29 mouse cellular contexts compared by ENCODE assay signal in genomic region chr15:62920520-62920919, GRCm38 (mm10).
DNase-seq lines count a peak whose midpoint lies in the region; ATAC-seq and TF ChIP-seq lines count a peak whose summit lies in the region.
"Had no signal": no experiment of that assay in that cellular context is flagged by ENCODE, and none has a peak within 500 bp of the region (broad histone marks: within the 10 kb centered on the region; RNA-seq: fewer than 3 reads in every experiment).

No protein-coding gene starts in this region.

- no peak for TF ChIP-seq CTCF in heart, postnatal 0 days (IDR thresholded peaks at IDR 0.05; ENCODE audit: low read depth)

- no peak for DNase-seq in heart, embryonic 10.5 days (ENCODE audit: low spot score)
- no peak for DNase-seq in heart, postnatal 36 days
- no peak for DNase-seq in heart, postnatal 0 days (ENCODE audit: low spot score)
- no peak for DNase-seq in heart, postnatal 10 days
- DNase-seq in MN1 (ENCODE audit: low spot score) = peak; percentile 44
- peak; percentile 52 for DNase-seq in brain, adult 2 months (ENCODE audit: low read depth, low spot score)
- DNase-seq in midbrain, embryonic 10.5 days (ENCODE audit: low spot score) = no peak
- DNase-seq: cerebellum, adult 8-10 months; cerebellum, postnatal 25 days; gastrocnemius, adult 2 months; gastrocnemius, postnatal 36 days; kidney, adult 2 months; kidney, postnatal 10 days; liver; lung, adult 2 months; lung, postnatal 10 days; midbrain, embryonic 14.5 days; retina, postnatal 1 day; right cerebral cortex, postnatal 14 days; thymus, postnatal 14 days had no signal

- no peak for TF ChIP-seq EP300 in heart, postnatal 0 days (IDR thresholded peaks at IDR 0.05; ENCODE audit: low read depth)

- H3K27me3 ChIP-seq in heart, embryonic 10.5 days (ENCODE audit: insufficient read depth, poor library complexity, severe bottlenecking) = no peaks in the 10 kb centered on the region
- no peaks in the 10 kb centered on the region for H3K27me3 ChIP-seq in heart, postnatal 0 days (ENCODE audit: control insufficient read depth, insufficient read depth, low read length)
- no peaks in the 10 kb centered on the region for H3K27me3 ChIP-seq in midbrain, embryonic 10.5 days (ENCODE audit: low read depth, poor library complexity, severe bottlenecking)
- H3K27me3 ChIP-seq: embryonic facial prominence, embryonic 15.5 days; forebrain, embryonic 13.5 days; neural tube, embryonic 15.5 days; stomach, embryonic 15.5 days had no signal

- 88% methylated on average over 2 of the region's 2 CpGs for WGBS in heart, embryonic 10.5 days
- WGBS in heart, postnatal 0 days = 75% methylated on average over 2 of the region's 2 CpGs
- WGBS in midbrain, embryonic 10.5 days = 92% methylated on average over 2 of the region's 2 CpGs

- peaks cover 8% of the 10 kb centered on the region; the same call in 1 of the 2 replicates for H3K4me1 ChIP-seq in heart, embryonic 10.5 days
- H3K4me1 ChIP-seq in heart, postnatal 0 days (ENCODE audit: control insufficient read depth, insufficient read depth) = peaks cover 11% of the 10 kb centered on the region; the same call in 1 of the 2 replicates
- H3K4me1 ChIP-seq in midbrain, embryonic 10.5 days = no peaks in the 10 kb centered on the region
- H3K4me1 ChIP-seq: embryonic facial prominence, embryonic 10.5 days; embryonic facial prominence, embryonic 15.5 days; forebrain, embryonic 13.5 days; neural tube, embryonic 15.5 days; stomach, embryonic 15.5 days had no signal

- no peaks in the 10 kb centered on the region for H3K36me3 ChIP-seq in heart, embryonic 10.5 days
- no peaks in the 10 kb centered on the region for H3K36me3 ChIP-seq in heart, postnatal 0 days (replicated peaks; ENCODE audit: control insufficient read depth, insufficient read depth, low read length)
- H3K36me3 ChIP-seq in midbrain, embryonic 10.5 days = no peaks in the 10 kb centered on the region
- H3K36me3 ChIP-seq: embryonic facial prominence, embryonic 10.5 days; embryonic facial prominence, embryonic 15.5 days; neural tube, embryonic 15.5 days; stomach, embryonic 15.5 days had no signal

- intact Hi-C loops in heart, postnatal 36 days (cut with DNase I) = no loop called here
- intact Hi-C loops in heart, postnatal 10 days (cut with DNase I) = no loop called here

- no peak overlapping the region for H3K9ac ChIP-seq in heart, postnatal 0 days (replicated peaks; ENCODE audit: low read depth, low read length)
- H3K9ac ChIP-seq: embryonic facial prominence, embryonic 15.5 days; forebrain, embryonic 13.5 days; hindbrain, embryonic 14.5 days; liver, embryonic 14.5 days; neural tube, embryonic 15.5 days; stomach, embryonic 15.5 days had no signal

- no peak overlapping the region for H3K4me3 ChIP-seq in heart, embryonic 10.5 days
- H3K4me3 ChIP-seq in heart, postnatal 0 days (ENCODE audit: low read depth, low read length) = no peak overlapping the region
- no peak overlapping the region for H3K4me3 ChIP-seq in midbrain, embryonic 10.5 days
- H3K4me3 ChIP-seq: embryonic facial prominence, embryonic 10.5 days; embryonic facial prominence, embryonic 15.5 days; forebrain, embryonic 13.5 days; gastrocnemius, adult 2 months; neural tube, embryonic 15.5 days; stomach, embryonic 15.5 days had no signal

- no peaks in the 10 kb centered on the region for H3K9me3 ChIP-seq in heart, embryonic 10.5 days
- H3K9me3 ChIP-seq in heart, postnatal 0 days (replicated peaks; ENCODE audit: control insufficient read depth, low read length) = no peaks in the 10 kb centered on the region
- no peaks in the 10 kb centered on the region for H3K9me3 ChIP-seq in midbrain, embryonic 10.5 days (replicated peaks)
- H3K9me3 ChIP-seq: embryonic facial prominence, embryonic 10.5 days; embryonic facial prominence, embryonic 15.5 days; forebrain, embryonic 13.5 days; neural tube, embryonic 15.5 days; stomach, embryonic 15.5 days had no signal

- H3K27ac ChIP-seq in heart, embryonic 10.5 days = peak overlapping the region; percentile 62; the same call in 1 of the 2 replicates
- H3K27ac ChIP-seq in heart, postnatal 0 days (ENCODE audit: low read depth) = peak overlapping the region; percentile 40
- H3K27ac ChIP-seq in midbrain, embryonic 10.5 days (replicated peaks) = no peak overlapping the region
- H3K27ac ChIP-seq: embryonic facial prominence, embryonic 10.5 days; embryonic facial prominence, embryonic 15.5 days; forebrain, embryonic 13.5 days; gastrocnemius, adult 2 months; hindbrain, embryonic 14.5 days; liver, embryonic 14.5 days; macrophage; neural tube, embryonic 15.5 days; stomach, embryonic 15.5 days had no signal

- no peak for ATAC-seq in heart, postnatal 0 days (ENCODE audit: insufficient read depth, low read depth)
- no peak for ATAC-seq in CD4-positive, CD25-positive, alpha-beta regulatory T cell, adult 4 months
- ATAC-seq: forebrain, embryonic 13.5 days had no signal

- H3K4me2 ChIP-seq in heart, postnatal 0 days (ENCODE audit: low read depth, low read length) = no peak overlapping the region
- H3K4me2 ChIP-seq: embryonic facial prominence, embryonic 15.5 days; forebrain, embryonic 13.5 days; hindbrain, embryonic 14.5 days; neural tube, embryonic 15.5 days; stomach, embryonic 15.5 days had no signal

Comparison
In these comparisons a context has a peak if more than half of its experiments do, and no peak if none do; other contexts are left out.
1. DNase-seq: peak in MN1 (single experiment) and brain, adult 2 months (single experiment); none in heart, embryonic 10.5 days (single experiment), heart, postnatal 36 days (0 of 2), heart, postnatal 0 days (single experiment), heart, postnatal 10 days (0 of 2) and midbrain, embryonic 10.5 days (single experiment).